Mouse (Mus musculus): ENCODE data around the gene Cts8. TPM values are rescaled to one million over a fixed set of nuclear protein-coding genes. Genes with fewer than 3 reads are reported as not detected.

The Cts8 gene
- polyA plus RNA-seq (2015; fragmentation: Nextera tagmentation; extraction: Ambion mirVana), result not detected in 2 replicates

DNA sequence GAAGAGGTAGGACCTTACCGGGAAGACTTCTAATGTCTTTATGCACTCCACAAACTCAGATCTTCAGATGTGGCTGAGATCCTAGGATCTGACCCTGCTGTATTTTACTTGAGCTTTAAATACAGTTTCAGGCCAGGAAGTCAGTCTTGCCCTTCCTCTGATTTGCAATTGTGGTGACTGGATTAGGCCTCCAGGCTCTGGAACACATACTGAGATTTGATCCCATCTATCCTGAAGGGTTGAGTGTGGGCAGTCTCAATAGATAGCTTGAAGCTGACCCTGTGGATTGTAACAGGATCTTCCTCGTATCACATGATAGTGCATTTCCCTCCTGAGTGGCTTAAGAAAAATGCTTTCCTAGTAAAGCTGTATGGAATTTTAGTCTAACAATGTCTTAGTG, at the start of gene Cts8:
Cts8 (minus strand) TSS at position 101 of the 400 bp plus-strand sequence.

DNA sequence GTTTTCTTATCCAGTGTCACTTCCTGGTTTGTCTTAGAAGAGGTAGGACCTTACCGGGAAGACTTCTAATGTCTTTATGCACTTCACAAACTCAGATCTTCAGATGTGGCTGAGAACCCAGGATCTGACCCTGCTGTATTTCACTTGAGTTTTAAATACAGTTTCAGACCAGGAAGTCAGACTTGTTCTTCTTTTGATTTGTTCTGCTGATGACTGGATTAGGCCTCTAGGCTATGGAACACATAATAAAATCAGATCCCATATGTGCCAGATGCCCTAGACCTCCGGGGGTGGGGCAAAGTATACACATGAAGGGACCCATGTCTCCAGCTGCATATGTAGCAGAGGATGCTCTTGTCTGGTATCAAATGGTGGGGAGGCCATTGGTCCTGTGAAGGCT, 33.6 kb upstream of the Cts8 start, which contains the start of gene Gm49398:
Gm49398 (minus strand) TSS at position 101 of the 400 bp plus-strand sequence.

GRCm38 (mm10) chr13:61203310-61203709, 51.8 kb downstream of the Cts8 start, which contains the start of gene Cts6:
TSS of gene Cts6 (minus strand) at chr13:61203410.

Other genes with a start within 250 kb of the Cts8 start
- gene Ctsj, start 249.4 kb downstream of the Cts8 start, polyA plus RNA-seq (2015; fragmentation: Nextera tagmentation; extraction: Ambion mirVana), result 0.17 and 0.19 TPM in 2 replicates
- not detected in 2 replicates for gene Ctsq, start 214.7 kb downstream of the Cts8 start, polyA plus RNA-seq (2015; fragmentation: Nextera tagmentation; extraction: Ambion mirVana)
- gene Ctsr, start 91.1 kb downstream of the Cts8 start, polyA plus RNA-seq (2015; fragmentation: Nextera tagmentation; extraction: Ambion mirVana), result not detected in 2 replicates
- not detected in 2 replicates for gene Cts6, start 51.9 kb downstream of the Cts8 start, polyA plus RNA-seq (2015; fragmentation: Nextera tagmentation; extraction: Ambion mirVana)
- not detected in 2 replicates for gene Gm49398, start 33.5 kb upstream of the Cts8 start, polyA plus RNA-seq (2015; fragmentation: Nextera tagmentation; extraction: Ambion mirVana)
- not detected in 2 replicates for gene Cts7, start 102.8 kb upstream of the Cts8 start, polyA plus RNA-seq (2015; fragmentation: Nextera tagmentation; extraction: Ambion mirVana)

Measured in adrenal gland, postnatal 0 days (tissue).